Mouse (Mus musculus): Measurements from ENCODE around the gene Rps15. TPM values are rescaled to one million over a fixed set of nuclear protein-coding genes. Genes with fewer than 3 reads are reported as not detected.
A peak's percentile ranks its signal among the peaks of the same experiment; 100 is the strongest.

Rps15 gene
- polyA plus RNA-seq, 1 experiment from 2014 or later, result 1,044 TPM

GRCm38 (mm10) chr10:80293325-80293724 lies 1.1 kb downstream of the Rps15 start:
- peak overlapping the region; percentile 95 for H3K4me3 ChIP-seq (ENCODE audit: inconsistent target)
- WGBS (ENCODE audit: missing documents), result 20% methylated on average over 14 of the region's 14 CpGs
- peaks cover 10% of the 10 kb centered on the region for H3K36me3 ChIP-seq (ENCODE audit: inconsistent target)
- H3K27ac ChIP-seq, result peak overlapping the region; percentile 72
- H3K79me2 ChIP-seq (ENCODE audit: inconsistent target), result peaks cover 13% of the 10 kb centered on the region

- Histone ChIP-seq H3K79me2 (ENCODE audit: inconsistent target) (peaks cover 13% of the 10 kb centered on the region), H3K4me3 (ENCODE audit: inconsistent target) (no peak overlapping the region), H3K27ac (no peak overlapping the region), H3K36me3 (ENCODE audit: inconsistent target) (peaks cover 10% of the 10 kb centered on the region)
- 95% methylated on average over 4 of the region's 4 CpGs for WGBS (ENCODE audit: missing documents)
Measured at GRCm38 (mm10) chr10:80294311-80294710, 2.1 kb downstream of the Rps15 start.

- Histone ChIP-seq H3K79me2 (ENCODE audit: inconsistent target) (peaks cover 13% of the 10 kb centered on the region), H3K4me3 (ENCODE audit: inconsistent target) (no peak overlapping the region), H3K27ac (no peak overlapping the region), H3K36me3 (ENCODE audit: inconsistent target) (peaks cover 10% of the 10 kb centered on the region)
- 78% methylated on average over 7 of the region's 7 CpGs for WGBS (ENCODE audit: missing documents)
Measured at GRCm38 (mm10) chr10:80294788-80295303, 2.6 kb downstream of the Rps15 start.

- WGBS (ENCODE audit: missing documents), result 9% methylated on average over 23 of the region's 26 CpGs
- Histone ChIP-seq H3K36me3 (ENCODE audit: inconsistent target) (peaks cover 10% of the 10 kb centered on the region), H3K79me2 (ENCODE audit: inconsistent target) (peaks cover 13% of the 10 kb centered on the region), H3K27ac (no peak within 1 kb of the TSS), H3K4me3 (ENCODE audit: inconsistent target) (no peak within 1 kb of the TSS; the same call in 1 of the 2 replicates)
Measured at GRCm38 (mm10) chr10:80295618-80296425, 3.6 kb downstream of the Rps15 start, which contains the start of gene Apc2. Gene Apc2 (plus strand): TSS chr10:80295977.

- Histone ChIP-seq H3K79me2 (ENCODE audit: inconsistent target) (peaks cover 13% of the 10 kb centered on the region), H3K4me3 (ENCODE audit: inconsistent target) (no peak overlapping the region), H3K36me3 (ENCODE audit: inconsistent target) (peaks cover 10% of the 10 kb centered on the region), H3K27ac (no peak overlapping the region)
- WGBS (ENCODE audit: missing documents), result 90% methylated on average over 5 of the region's 5 CpGs
Measured at GRCm38 (mm10) chr10:80296824-80297223, 4.6 kb downstream of the Rps15 start.

- Histone ChIP-seq H3K79me2 (ENCODE audit: inconsistent target) (peaks cover 11% of the 10 kb centered on the region), H3K27ac (no peak overlapping the region), H3K36me3 (ENCODE audit: inconsistent target) (peaks cover 10% of the 10 kb centered on the region), H3K4me3 (ENCODE audit: inconsistent target) (no peak overlapping the region)
- WGBS (ENCODE audit: missing documents), result 78% methylated on average over 8 of the region's 8 CpGs
Measured at GRCm38 (mm10) chr10:80297526-80298133, 5.4 kb downstream of the Rps15 start.

- H3K36me3 ChIP-seq (ENCODE audit: inconsistent target), result peaks cover 10% of the 10 kb centered on the region
- no peak overlapping the region for H3K4me3 ChIP-seq (ENCODE audit: inconsistent target)
- peaks cover under 1% of the 10 kb centered on the region; the same call in 1 of the 2 replicates for H3K79me2 ChIP-seq (ENCODE audit: inconsistent target)
- 14% methylated on average over 24 of the region's 26 CpGs for WGBS (ENCODE audit: missing documents)
- no peak overlapping the region for H3K27ac ChIP-seq
Measured at GRCm38 (mm10) chr10:80298571-80299281, 6.5 kb downstream of the Rps15 start.

- peaks cover 5% of the 10 kb centered on the region for H3K36me3 ChIP-seq (ENCODE audit: inconsistent target)
- H3K27ac ChIP-seq, result no peak overlapping the region
- H3K4me3 ChIP-seq (ENCODE audit: inconsistent target), result no peak overlapping the region
- no peaks in the 10 kb centered on the region for H3K79me2 ChIP-seq (ENCODE audit: inconsistent target)
- WGBS (ENCODE audit: missing documents), result 24% methylated on average over 15 of the region's 15 CpGs
Measured at GRCm38 (mm10) chr10:80299301-80299700, 7.0 kb downstream of the Rps15 start.

GRCm38 (mm10) chr10:80299824-80300223 lies 7.6 kb downstream of the Rps15 start:
- no peaks in the 10 kb centered on the region for H3K79me2 ChIP-seq (ENCODE audit: inconsistent target)
- WGBS (ENCODE audit: missing documents), result 56% methylated on average over 10 of the region's 10 CpGs
- H3K36me3 ChIP-seq (ENCODE audit: inconsistent target), result no peaks in the 10 kb centered on the region; the same call in 1 of the 2 replicates
- no peak overlapping the region for H3K27ac ChIP-seq
- no peak overlapping the region for H3K4me3 ChIP-seq (ENCODE audit: inconsistent target)

- Histone ChIP-seq H3K79me2 (ENCODE audit: inconsistent target) (no peaks in the 10 kb centered on the region), H3K4me3 (ENCODE audit: inconsistent target) (no peak overlapping the region), H3K27ac (no peak overlapping the region), H3K36me3 (ENCODE audit: inconsistent target) (no peaks in the 10 kb centered on the region)
- 73% methylated on average over 10 of the region's 11 CpGs for WGBS (ENCODE audit: missing documents)
Measured at GRCm38 (mm10) chr10:80300672-80301181, 8.5 kb downstream of the Rps15 start.

GRCm38 (mm10) chr10:80301256-80302081 lies 9.2 kb downstream of the Rps15 start:
- H3K4me3 ChIP-seq (ENCODE audit: inconsistent target), result no peak overlapping the region
- no peaks in the 10 kb centered on the region for H3K79me2 ChIP-seq (ENCODE audit: inconsistent target)
- H3K36me3 ChIP-seq (ENCODE audit: inconsistent target), result no peaks in the 10 kb centered on the region
- 83% methylated on average over 9 of the region's 10 CpGs for WGBS (ENCODE audit: missing documents)
- H3K27ac ChIP-seq, result no peak overlapping the region

- 89% methylated on average over 5 of the region's 5 CpGs for WGBS (ENCODE audit: missing documents)
- no peak overlapping the region for H3K4me3 ChIP-seq (ENCODE audit: inconsistent target)
- H3K27ac ChIP-seq, result no peak overlapping the region
- no peaks in the 10 kb centered on the region for H3K36me3 ChIP-seq (ENCODE audit: inconsistent target)
- H3K79me2 ChIP-seq (ENCODE audit: inconsistent target), result no peaks in the 10 kb centered on the region
Measured at GRCm38 (mm10) chr10:80302082-80302355, 9.8 kb downstream of the Rps15 start.

- Histone ChIP-seq H3K4me3 (ENCODE audit: inconsistent target) (no peak overlapping the region), H3K36me3 (ENCODE audit: inconsistent target) (no peaks in the 10 kb centered on the region), H3K79me2 (ENCODE audit: inconsistent target) (no peaks in the 10 kb centered on the region), H3K27ac (no peak overlapping the region)
- whole genome bisulfite sequencing (ENCODE audit: missing documents), result 72% methylated on average over 8 of the region's 9 CpGs
Measured at GRCm38 (mm10) chr10:80302471-80302881, 10.2 kb downstream of the Rps15 start.

- Histone ChIP-seq H3K79me2 (ENCODE audit: inconsistent target) (no peaks in the 10 kb centered on the region), H3K4me3 (ENCODE audit: inconsistent target) (no peak overlapping the region)
- 6% methylated on average over 12 of the region's 12 CpGs for WGBS (ENCODE audit: missing documents)
Measured at GRCm38 (mm10) chr10:80304458-80304857, 12.2 kb downstream of the Rps15 start.

More at GRCm38 (mm10) chr10:80304458-80304857, 12.2 kb downstream of the Rps15 start:
- no peaks in the 10 kb centered on the region for H3K36me3 ChIP-seq (ENCODE audit: inconsistent target)
- no peak overlapping the region for H3K27ac ChIP-seq
